Mouse (Mus musculus): Measurements from ENCODE around the gene Mcm5.

Mcm5 gene

DNA sequence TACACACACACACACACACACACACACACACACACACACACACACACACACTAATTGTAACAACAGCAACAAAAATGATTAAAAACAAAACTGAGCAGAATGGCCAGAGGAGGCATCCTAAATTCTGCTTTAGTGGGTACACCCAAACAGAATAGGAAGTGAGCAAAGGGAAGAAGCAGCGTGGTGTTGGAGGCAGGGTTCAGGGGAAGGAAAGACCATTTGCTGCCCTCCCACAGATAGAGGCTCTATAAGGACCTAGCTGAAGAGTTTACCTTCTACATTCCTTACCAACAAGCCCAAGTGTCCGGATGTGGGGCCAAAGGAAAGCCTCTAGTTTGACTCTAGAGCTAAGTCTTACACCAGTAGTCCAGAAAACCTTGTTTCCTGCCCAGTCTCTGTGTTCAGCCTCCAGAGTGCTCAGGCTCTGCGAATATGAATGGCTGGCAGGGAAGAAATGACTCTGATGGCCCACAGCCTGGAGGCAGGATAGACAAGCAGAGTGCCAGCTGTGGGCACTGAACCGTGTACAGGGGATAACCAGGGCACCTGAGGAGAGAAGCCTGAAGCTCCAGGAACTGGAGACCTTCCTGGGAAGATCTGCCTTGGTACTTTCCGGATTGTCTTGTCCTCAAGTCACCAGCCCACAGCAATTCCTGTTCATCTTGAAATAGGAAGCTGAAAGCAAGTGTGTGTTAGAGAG lies 41.7 kb downstream of the Mcm5 start:
- in situ Hi-C loops (cut with MboI; ENCODE audit: low pct_unique_long_range_greater_than_20kb in 1 of 2, low sequenced_read_pairs in 2 of 2, unreplicated experiment in 1 of 2) = no loop called here

- in situ Hi-C loops (cut with MboI; ENCODE audit: low pct_unique_long_range_greater_than_20kb in 1 of 2, low sequenced_read_pairs in 2 of 2, unreplicated experiment in 1 of 2) = no loop called here
These were observed 42.4 kb downstream of the Mcm5 start for GRCm38 (mm10) chr8:75151743-75152142.

GRCm38 (mm10) chr8:75152505-75153082 lies 43.2 kb downstream of the Mcm5 start:
- in situ Hi-C loops (cut with MboI; ENCODE audit: low pct_unique_long_range_greater_than_20kb in 1 of 2, low sequenced_read_pairs in 2 of 2, unreplicated experiment in 1 of 2) = no loop called here

- in situ Hi-C loops (cut with MboI; ENCODE audit: low pct_unique_long_range_greater_than_20kb in 1 of 2, low sequenced_read_pairs in 2 of 2, unreplicated experiment in 1 of 2) = no loop called here
These were observed 45.6 kb downstream of the Mcm5 start for GRCm38 (mm10) chr8:75154855-75155478.

DNA sequence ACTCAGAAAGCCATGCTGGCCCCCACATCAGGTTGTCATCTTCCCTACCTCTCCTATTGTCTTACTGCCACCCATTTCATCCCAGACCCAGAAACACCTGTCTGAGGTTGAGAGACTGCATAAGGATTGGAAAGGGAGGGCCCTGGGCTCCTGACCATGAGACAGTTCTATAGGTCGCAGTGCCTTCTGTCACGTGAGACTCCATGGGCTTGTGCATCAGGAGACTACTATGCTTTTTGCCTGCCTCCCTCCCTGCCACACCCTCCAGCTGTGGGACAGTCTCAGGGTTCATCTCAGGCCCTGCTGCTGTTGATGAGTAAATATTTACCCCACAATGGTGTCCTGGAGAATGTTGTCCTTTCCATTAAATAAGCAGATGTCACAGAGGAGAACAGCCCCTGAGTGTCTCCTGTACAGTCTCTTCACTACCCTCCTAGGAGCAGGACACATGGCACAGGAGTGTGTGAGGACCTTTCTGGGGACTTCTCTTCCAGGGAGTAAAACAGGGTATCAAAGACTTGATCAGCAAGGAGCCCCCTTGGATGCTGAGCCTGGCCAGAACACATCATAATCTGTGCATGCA lies 46.5 kb downstream of the Mcm5 start:
- in situ Hi-C loops (cut with MboI; ENCODE audit: low pct_unique_long_range_greater_than_20kb in 1 of 2, low sequenced_read_pairs in 2 of 2, unreplicated experiment in 1 of 2) = no loop called here

DNA sequence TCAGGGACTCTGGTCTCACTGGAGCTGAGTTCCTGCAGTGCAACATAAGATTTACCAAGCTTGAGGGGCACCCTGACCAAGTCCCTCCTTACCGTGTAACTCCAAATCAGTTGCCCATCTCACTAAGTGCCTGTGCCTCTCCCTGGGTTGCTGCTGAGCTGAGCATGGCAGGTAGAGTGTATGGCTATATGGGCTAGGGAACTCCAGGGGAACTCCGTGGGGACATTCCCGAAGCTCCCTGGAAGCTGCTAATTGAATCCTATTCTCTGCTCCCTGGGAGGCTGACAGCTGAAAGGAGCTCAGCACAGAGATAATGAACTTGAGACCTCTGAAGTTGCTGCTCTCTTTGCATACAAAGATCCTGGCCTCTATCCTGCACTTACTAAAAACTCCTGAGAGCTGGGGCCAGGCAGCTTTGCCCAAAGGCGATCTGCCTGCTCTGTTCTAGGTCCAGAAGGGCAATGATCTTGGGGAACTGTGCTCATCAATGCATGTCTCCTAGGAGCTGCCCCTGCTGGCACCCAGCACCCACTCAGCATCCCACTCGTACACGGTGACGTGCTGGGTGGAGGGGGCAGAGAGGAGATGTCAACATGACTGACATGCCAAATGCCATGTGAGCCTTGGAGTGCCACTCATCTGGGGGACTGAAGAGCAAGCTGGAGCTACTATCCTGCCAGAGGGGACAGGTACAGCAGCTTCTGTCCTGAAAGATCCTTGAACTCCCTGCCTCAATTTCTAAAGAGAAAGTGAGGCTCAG lies 48.3 kb downstream of the Mcm5 start:
- in situ Hi-C loops (cut with MboI; ENCODE audit: low pct_unique_long_range_greater_than_20kb in 1 of 2, low sequenced_read_pairs in 2 of 2, unreplicated experiment in 1 of 2) = no loop called here

GRCm38 (mm10) chr8:75169363-75169762 lies 60.0 kb downstream of the Mcm5 start:
- in situ Hi-C loops (cut with MboI; ENCODE audit: low pct_unique_long_range_greater_than_20kb in 1 of 2, low sequenced_read_pairs in 2 of 2, unreplicated experiment in 1 of 2) = no loop called here

DNA sequence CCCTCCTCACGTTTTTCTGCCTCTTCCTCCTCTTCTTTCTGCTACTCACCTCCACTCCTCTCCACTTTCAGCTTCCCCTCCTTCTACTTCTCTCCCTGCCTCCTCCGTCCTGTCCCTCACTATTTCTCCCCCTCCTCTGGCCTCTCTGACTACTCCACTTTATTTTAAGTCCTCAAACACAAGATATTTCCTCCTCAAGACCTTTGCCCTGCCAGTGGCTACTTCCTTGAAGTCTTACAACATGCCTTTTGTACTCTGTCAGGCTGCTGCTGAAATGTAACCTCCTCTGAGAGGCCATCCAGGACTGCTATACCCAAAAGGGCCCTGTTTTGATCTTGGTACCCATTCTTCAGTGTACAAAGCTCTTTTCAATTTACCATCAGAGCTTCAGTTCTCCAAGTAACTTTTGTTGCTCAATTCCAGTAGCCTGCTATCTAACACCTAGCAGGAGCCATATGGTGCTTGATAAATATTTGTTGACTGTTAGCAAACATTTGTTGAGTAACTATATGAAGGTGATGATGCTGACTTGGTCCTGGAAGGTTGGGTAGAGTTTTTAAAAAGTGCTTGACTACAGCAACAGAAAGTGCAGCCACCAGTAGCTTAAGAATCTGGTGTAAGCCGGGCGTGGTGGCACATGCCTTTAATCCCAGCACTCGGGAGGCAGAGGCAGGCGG lies 62.8 kb downstream of the Mcm5 start:
- in situ Hi-C loops (cut with MboI; ENCODE audit: low pct_unique_long_range_greater_than_20kb in 1 of 2, low sequenced_read_pairs in 2 of 2, unreplicated experiment in 1 of 2) = no loop called here

Measured in mouse embryonic stem cell (cell line).